Mouse (Mus musculus) thymus, postnatal 10 days (tissue): Measurements from ENCODE around the gene Gm20388.

Experiments used
- DNase-seq, 2 experiments: peaks; one replicate each; pipeline ENCODE4 v3.0.0; 2021; ENCODE audit warnings: low spot score in 2 of 2

Gene Gm20388

GRCm38 (mm10) chr8:122584981-122585380, 2674.3 kb downstream of the Gm20388 start:
- no peak for DNase-seq

GRCm38 (mm10) chr8:122585411-122585891, 2674.8 kb downstream of the Gm20388 start:
- DNase-seq: no peak

- DNase-seq: no peak
Measured at GRCm38 (mm10) chr8:122586171-122586570, 2675.5 kb downstream of the Gm20388 start.

GRCm38 (mm10) chr8:122586749-122587148, 2676.1 kb downstream of the Gm20388 start:
- no peak for DNase-seq

GRCm38 (mm10) chr8:122593240-122593639, 2682.6 kb downstream of the Gm20388 start:
- no peak for DNase-seq

GRCm38 (mm10) chr8:122593783-122594507, 2683.3 kb downstream of the Gm20388 start:
- no peak for DNase-seq

GRCm38 (mm10) chr8:122596031-122596430, 2685.4 kb downstream of the Gm20388 start:
- DNase-seq: peak; percentile 20 to 41

- no peak for DNase-seq
Measured at GRCm38 (mm10) chr8:122600666-122601065, 2690.0 kb downstream of the Gm20388 start.

GRCm38 (mm10) chr8:122604640-122605039, 2694.0 kb downstream of the Gm20388 start:
- DNase-seq: no peak

GRCm38 (mm10) chr8:122605367-122605766, 2694.7 kb downstream of the Gm20388 start:
- no peak for DNase-seq

- no peak for DNase-seq
Measured at GRCm38 (mm10) chr8:122606810-122607209, 2696.2 kb downstream of the Gm20388 start.

- DNase-seq: no peak
Measured at GRCm38 (mm10) chr8:122610209-122610608, 2699.6 kb downstream of the Gm20388 start.

GRCm38 (mm10) chr8:122610612-122611277, 2700.1 kb downstream of the Gm20388 start:
- DNase-seq: no peak

- DNase-seq: peak; percentile 94 to 95
Measured at GRCm38 (mm10) chr8:122611295-122612133, 2700.9 kb downstream of the Gm20388 start, which contains the start of the genes Galns and Trappc2l. Galns (minus strand) TSS chr8:122611463. Trappc2l (plus strand) TSS chr8:122611640.

GRCm38 (mm10) chr8:122616181-122616905, 2705.7 kb downstream of the Gm20388 start:
- no peak for DNase-seq

GRCm38 (mm10) chr8:122617947-122618546, 2707.4 kb downstream of the Gm20388 start:
- peak; percentile 58 to 81 for DNase-seq

GRCm38 (mm10) chr8:122618660-122619378, 2708.2 kb downstream of the Gm20388 start:
- no peak for DNase-seq

- DNase-seq: no peak
Measured at GRCm38 (mm10) chr8:122620446-122620845, 2709.8 kb downstream of the Gm20388 start.

- DNase-seq: no peak
Measured at GRCm38 (mm10) chr8:122622727-122623126, 2712.1 kb downstream of the Gm20388 start, which contains the start of gene Pabpn1l. Pabpn1l (minus strand) TSS chr8:122622739.
